Mouse (Mus musculus) stomach, embryonic 14.5 days (tissue): ENCODE data around the gene Rhobtb1. TPM values are rescaled to one million over a fixed set of nuclear protein-coding genes. Genes with fewer than 3 reads are reported as not detected.

Experiments
- ATAC-seq: fragments of 200-750 bp; cut with Nextera tagmentation; 2 replicates; pipeline ENCODE4 v1.8.0; 2017; ENCODE audit warnings: low read depth, moderate TSS enrichment; ENCODE audit not compliant: insufficient number of reproducible peaks, insufficient read depth, low FRiP score
- H3K27ac ChIP-seq: fragments of 300-500 bp; sonication (generic); 2 replicates; pipeline ENCODE4 v1.5.1; 2014; ENCODE audit warnings: mild to moderate bottlenecking, low read length, moderate library complexity, mixed read lengths
- H3K27me3 ChIP-seq: fragments of 300-500 bp; sonication (generic); 2 replicates; pipeline ENCODE4 v1.6.1; 2014; ENCODE audit warnings: low read length, control low read depth, mixed read lengths; ENCODE audit not compliant: control insufficient read depth, insufficient read depth
- H3K36me3 ChIP-seq: fragments of 300-500 bp; sonication (generic); 2 replicates; pipeline ENCODE4 v1.6.1; 2014; ENCODE audit warnings: mild to moderate bottlenecking, control low read depth, low read length, moderate library complexity, mixed read lengths; ENCODE audit not compliant: control insufficient read depth, insufficient read depth
- H3K4me1 ChIP-seq: fragments of 300-500 bp; sonication (generic); 2 replicates; pipeline ENCODE4 v1.6.1; 2014; ENCODE audit warnings: low read length, control low read depth, mixed read lengths; ENCODE audit not compliant: control insufficient read depth, insufficient read depth
- H3K4me2 ChIP-seq: fragments of 300-500 bp; sonication (generic); replicated peaks from 2 replicates; pipeline ENCODE4 v1.6.1; 2014; ENCODE audit warnings: low read depth, low read length, control low read depth
- H3K4me3 ChIP-seq: fragments of 300-500 bp; sonication (generic); 2 replicates; pipeline ENCODE4 v1.5.1; 2014; ENCODE audit warnings: low read depth, low read length, control low read depth
- H3K9ac ChIP-seq: fragments of 300-500 bp; sonication (generic); replicated peaks from 2 replicates; pipeline ENCODE4 v1.6.1; 2014; ENCODE audit warnings: low read depth, mild to moderate bottlenecking, control low read depth, low read length, moderate library complexity, mixed read lengths
- H3K9me3 ChIP-seq: fragments of 300-500 bp; sonication (generic); 2 replicates; pipeline ENCODE4 v1.6.1; 2016; ENCODE audit warnings: low read depth, low read length, control low read depth; ENCODE audit not compliant: control insufficient read depth
- WGBS: fragments of 180-500 bp; shearing (Covaris S2); extraction: QIAGEN DNeasy Blood & Tissue Kit; methylation state at CpG from one replicate; pipeline ENCODE4 v1.1.7; 2014; 5-methylcytosine and 5-hydroxymethylcytosine counted together
- polyA plus RNA-seq: library from polyadenylated mRNA; unstranded; fragments of >200 nt; fragmentation: Nextera tagmentation; extraction: Ambion mirVana; gene quantifications from 2 replicates; pipeline ENCODE4 v1.2.1, GENCODE M21; 2014

Rhobtb1 gene
- polyA plus RNA-seq, 1 experiment from 2014 or later: 37.0 TPM

DNA sequence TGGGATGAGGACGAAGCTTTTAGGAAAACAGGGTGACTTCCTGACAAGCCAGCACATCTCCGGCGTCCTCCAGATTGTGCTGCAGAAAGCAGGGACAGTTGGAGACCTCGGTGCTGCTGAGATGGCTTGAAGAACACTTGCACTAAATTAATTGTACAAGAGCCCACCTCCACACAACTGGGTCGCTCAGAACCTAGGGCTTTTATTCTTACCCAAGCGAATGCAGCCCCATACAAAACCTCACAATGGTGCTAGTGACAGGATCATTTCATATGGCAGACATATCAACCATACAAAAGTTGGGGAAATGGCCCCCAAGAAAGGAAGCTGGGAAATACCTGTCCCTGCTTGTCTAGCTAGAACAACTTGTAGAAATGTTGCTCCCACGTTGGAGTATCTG, 56.2 kb downstream of the Rhobtb1 start:
- no peak for ATAC-seq
- Histone ChIP-seq H3K4me3 (no peak overlapping the region), H3K36me3 (peaks cover 5% of the 10 kb centered on the region; the same call in 1 of the 2 replicates), H3K27ac (no peak overlapping the region), H3K4me2 (no peak overlapping the region), H3K27me3 (no peaks in the 10 kb centered on the region), H3K9ac (no peak overlapping the region), H3K9me3 (peaks cover 3% of the 10 kb centered on the region; the same call in 1 of the 2 replicates), H3K4me1 (no peaks in the 10 kb centered on the region)
- WGBS: 83% methylated on average over 7 of the region's 7 CpGs

DNA sequence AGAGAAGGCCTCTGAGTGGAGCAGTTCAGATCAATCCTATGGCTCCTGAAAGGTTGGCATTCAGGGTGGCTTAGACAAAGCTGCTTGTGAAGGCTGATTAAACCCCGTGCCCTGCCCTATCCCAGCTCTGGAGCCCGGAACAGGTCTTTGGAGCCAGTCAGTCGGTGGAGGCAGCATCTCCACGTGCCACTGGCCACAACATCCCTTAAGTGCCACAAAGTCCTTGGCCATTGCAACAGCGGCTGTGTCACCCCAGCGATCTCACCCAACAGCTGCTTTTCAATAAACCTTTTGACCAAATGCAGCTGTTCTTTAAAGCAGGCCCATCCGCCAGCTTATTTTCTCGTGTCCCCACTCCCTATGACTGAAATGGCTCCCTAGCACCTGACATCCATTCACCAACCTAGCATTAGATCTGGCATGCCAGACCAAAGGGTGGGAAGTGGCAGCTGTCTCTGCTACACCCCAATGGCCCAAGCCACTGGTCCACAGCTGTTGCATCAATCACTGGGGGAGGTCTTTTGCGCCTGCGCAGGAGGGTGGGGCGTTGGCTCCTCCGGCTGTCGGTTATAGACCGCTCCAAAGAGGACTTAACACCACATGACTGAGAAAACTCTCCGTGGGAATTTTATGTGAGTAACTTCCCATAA, 56.9 kb downstream of the Rhobtb1 start:
- no peak overlapping the region for H3K27ac ChIP-seq
- 81% methylated on average over 15 of the region's 15 CpGs for WGBS
- no peak overlapping the region for H3K4me2 ChIP-seq
- no peak for ATAC-seq
- H3K27me3 ChIP-seq: no peaks in the 10 kb centered on the region
- H3K9ac ChIP-seq: no peak overlapping the region
- no peaks in the 10 kb centered on the region for H3K4me1 ChIP-seq
- peaks cover 3% of the 10 kb centered on the region; the same call in 1 of the 2 replicates for H3K9me3 ChIP-seq
- H3K4me3 ChIP-seq: no peak overlapping the region
- peaks cover 5% of the 10 kb centered on the region; the same call in 1 of the 2 replicates for H3K36me3 ChIP-seq

DNA sequence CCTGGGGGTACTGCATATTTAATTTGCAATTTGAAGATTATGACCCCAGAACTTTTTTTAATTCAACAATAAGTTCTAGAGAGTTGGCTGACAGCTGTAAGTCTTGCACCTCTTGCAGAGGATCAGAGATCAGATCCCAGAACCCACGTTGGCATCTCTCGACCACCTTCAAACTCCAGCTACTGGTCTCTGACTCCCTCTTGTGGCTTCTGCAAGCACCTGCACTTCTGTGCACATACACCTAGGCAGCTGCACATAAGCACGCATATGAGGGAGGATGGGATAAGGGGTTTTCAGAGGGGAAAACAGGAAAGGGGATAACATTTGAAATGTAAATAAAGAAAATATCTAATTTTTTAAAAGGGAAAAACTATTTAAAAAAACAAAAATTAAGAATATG, 57.5 kb downstream of the Rhobtb1 start:
- H3K9ac ChIP-seq: no peak overlapping the region
- no peak overlapping the region for H3K4me2 ChIP-seq
- H3K36me3 ChIP-seq: peaks cover 5% of the 10 kb centered on the region; the same call in 1 of the 2 replicates
- H3K27me3 ChIP-seq: no peaks in the 10 kb centered on the region
- H3K9me3 ChIP-seq: peaks cover 3% of the 10 kb centered on the region; the same call in 1 of the 2 replicates
- no peak overlapping the region for H3K4me3 ChIP-seq
- H3K27ac ChIP-seq: no peak overlapping the region
- H3K4me1 ChIP-seq: no peaks in the 10 kb centered on the region
- WGBS: 98% methylated on average over 3 of the region's 3 CpGs
- no peak for ATAC-seq

DNA sequence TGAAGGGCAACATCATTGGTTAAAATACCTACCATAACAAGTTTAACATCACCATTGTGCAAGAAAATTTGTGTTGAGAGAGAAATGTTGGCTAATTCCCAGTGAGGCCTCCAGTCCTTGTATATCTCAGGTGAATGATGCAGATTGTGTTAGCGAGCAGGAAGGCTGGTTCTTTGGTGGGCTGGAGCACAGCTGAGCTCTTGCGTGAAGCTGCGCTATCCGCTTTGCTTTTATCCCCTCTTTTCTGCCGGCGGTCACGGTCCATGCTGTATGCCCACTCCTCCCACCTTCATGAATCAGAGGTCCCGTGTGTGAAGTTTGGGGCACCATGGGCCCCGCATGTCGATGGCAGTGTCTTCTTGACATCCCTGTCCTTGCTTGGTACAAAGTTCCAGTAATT, 58.8 kb downstream of the Rhobtb1 start:
- peaks cover 3% of the 10 kb centered on the region; the same call in 1 of the 2 replicates for H3K9me3 ChIP-seq
- no peak for ATAC-seq
- no peak overlapping the region for H3K4me2 ChIP-seq
- WGBS: 94% methylated on average over 10 of the region's 10 CpGs
- no peaks in the 10 kb centered on the region for H3K27me3 ChIP-seq
- H3K27ac ChIP-seq: no peak overlapping the region
- no peak overlapping the region for H3K4me3 ChIP-seq
- H3K9ac ChIP-seq: no peak overlapping the region
- H3K4me1 ChIP-seq: peaks cover 7% of the 10 kb centered on the region; the same call in 1 of the 2 replicates
- H3K36me3 ChIP-seq: peaks cover 5% of the 10 kb centered on the region; the same call in 1 of the 2 replicates

DNA sequence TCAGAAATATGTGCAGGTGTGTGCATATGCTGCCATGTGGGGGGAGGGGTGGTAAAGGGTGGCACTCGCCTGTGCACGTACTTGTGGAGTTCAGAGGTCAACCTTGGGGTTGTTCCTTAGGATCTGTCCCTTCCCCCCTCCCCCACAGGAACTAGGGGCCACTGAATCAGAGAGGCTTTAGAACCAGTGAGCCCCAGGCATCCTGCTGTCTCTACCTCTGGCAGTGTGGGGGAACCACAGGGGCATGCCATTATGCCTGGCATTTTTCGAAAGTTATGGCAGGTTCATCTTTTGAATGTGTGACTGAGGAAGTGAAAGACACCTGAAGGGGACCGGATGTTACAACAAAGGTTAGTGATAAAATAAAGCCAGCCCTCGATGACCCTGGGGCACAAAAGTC, 59.4 kb downstream of the Rhobtb1 start:
- Histone ChIP-seq H3K27ac (no peak overlapping the region), H3K4me3 (no peak overlapping the region), H3K36me3 (peaks cover 7% of the 10 kb centered on the region; the same call in 1 of the 2 replicates), H3K27me3 (no peaks in the 10 kb centered on the region), H3K9me3 (peaks cover 3% of the 10 kb centered on the region; the same call in 1 of the 2 replicates), H3K4me1 (peaks cover 7% of the 10 kb centered on the region; the same call in 1 of the 2 replicates), H3K9ac (no peak overlapping the region), H3K4me2 (no peak overlapping the region)
- WGBS: 66% methylated on average over 5 of the region's 5 CpGs
- no peak for ATAC-seq

DNA sequence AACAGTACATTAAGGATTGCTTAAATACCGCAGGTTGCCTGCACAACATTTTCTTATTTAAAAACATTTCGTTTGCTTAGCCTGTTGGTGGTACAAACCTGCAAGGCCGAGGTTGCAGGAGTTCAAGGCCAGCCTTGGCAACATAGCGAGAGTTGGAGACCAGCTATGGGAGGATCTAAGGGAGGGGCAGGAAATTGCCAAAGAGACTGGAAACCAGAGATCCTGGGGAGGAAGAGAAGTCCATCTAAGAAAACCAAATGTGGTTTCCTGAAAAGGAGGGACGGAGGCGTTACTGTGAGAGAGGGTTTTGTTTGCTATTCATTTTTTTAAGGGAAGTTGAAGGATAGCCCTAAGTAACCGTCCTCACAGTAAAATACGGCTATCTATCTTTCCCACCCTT, 60.3 kb downstream of the Rhobtb1 start:
- Histone ChIP-seq H3K36me3 (peaks cover 14% of the 10 kb centered on the region), H3K27ac (peak overlapping the region; percentile 100), H3K4me1 (peaks cover 7% of the 10 kb centered on the region; the same call in 1 of the 2 replicates), H3K4me2 (peak overlapping the region; percentile 70), H3K9ac (0 out of 2 replicates have a peak overlapping the region, but pooled peaks have one; percentile 93), H3K27me3 (no peaks in the 10 kb centered on the region), H3K4me3 (peak overlapping the region; percentile 76), H3K9me3 (peaks cover 5% of the 10 kb centered on the region; the same call in 1 of the 2 replicates)
- 42% methylated on average over 8 of the region's 8 CpGs for WGBS
- ATAC-seq: no peak

DNA sequence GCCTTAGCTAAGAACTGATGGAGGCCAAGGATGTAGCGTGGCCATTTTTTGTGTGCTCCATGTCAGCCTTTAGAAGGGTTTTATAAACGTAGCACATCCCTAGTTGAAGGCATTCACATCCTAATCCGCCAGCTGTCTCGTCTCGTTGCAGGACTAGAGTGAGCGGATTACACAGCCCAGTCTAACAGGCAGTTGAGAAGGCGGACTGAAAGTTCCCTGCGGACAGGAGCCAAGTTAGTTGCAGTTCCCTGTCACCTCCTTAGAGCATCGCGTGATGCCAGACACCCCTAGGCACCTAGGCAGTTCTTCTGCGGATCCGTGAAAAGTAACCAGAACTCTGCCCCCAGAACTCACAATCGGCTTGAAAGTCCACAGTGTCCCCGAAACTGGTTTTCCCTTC, 60.7 kb downstream of the Rhobtb1 start:
- Histone ChIP-seq H3K4me3 (peak overlapping the region; percentile 76), H3K9me3 (peaks cover 5% of the 10 kb centered on the region; the same call in 1 of the 2 replicates), H3K9ac (peak overlapping the region; percentile 93), H3K36me3 (peaks cover 17% of the 10 kb centered on the region), H3K4me2 (peak overlapping the region; percentile 70), H3K27ac (peak overlapping the region; percentile 100), H3K4me1 (peaks cover 7% of the 10 kb centered on the region; the same call in 1 of the 2 replicates), H3K27me3 (no peaks in the 10 kb centered on the region)
- ATAC-seq: peak; percentile 24; the same call in 1 of the 2 replicates
- WGBS: 3% methylated on average over 14 of the region's 14 CpGs

DNA sequence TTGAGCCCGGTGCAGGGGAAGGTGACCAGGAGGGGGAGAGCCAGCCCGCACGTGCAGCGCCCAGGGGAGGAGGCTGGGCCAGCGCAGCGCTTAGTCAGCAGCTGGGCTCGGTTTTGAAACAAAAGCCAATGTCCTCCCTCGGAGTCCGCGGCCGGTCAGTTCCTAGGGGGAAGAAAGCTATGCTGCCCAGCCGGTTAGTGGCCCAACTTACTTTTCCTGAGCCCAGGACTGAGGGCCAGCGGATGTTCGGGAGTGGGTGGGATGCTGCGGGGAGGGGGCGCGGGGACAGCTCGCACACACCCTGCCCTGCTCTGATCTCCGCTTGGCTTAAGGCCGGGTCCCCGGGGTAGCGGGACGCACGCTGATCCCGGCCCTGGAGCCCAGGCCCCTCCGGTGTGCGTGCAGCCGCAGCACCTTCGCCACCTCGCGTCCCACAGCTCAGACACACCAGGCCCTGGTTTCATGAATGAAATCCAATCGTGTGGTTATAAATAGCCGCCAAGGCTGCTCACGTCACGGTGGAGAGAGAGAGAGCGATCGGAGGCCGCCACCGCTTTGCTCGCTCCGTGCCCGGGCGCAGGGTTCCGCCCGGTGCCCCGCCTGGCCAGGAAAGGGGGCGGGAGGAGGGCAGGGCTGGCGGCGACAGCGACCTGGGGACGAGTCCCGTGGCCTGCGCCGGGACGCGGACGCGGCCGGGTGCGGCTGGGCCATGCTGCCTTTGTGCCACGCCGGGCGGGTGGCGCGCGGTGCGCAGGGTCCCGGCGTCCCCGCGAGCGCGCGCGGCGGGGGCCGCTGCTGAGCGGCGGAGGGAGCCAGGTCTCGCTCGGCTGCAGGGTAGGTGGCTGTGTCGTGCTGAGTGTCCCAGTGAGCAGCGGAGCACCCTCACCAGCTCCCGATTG, 61.6 kb downstream of the Rhobtb1 start, which contains the start of gene A930033H14Rik:
TSS of gene A930033H14Rik (minus strand) at position 557 of the 899 bp plus-strand sequence.
- Histone ChIP-seq H3K9ac (peak within 1 kb of the TSS; percentile 93), H3K36me3 (peaks cover 17% of the 10 kb centered on the region), H3K27ac (peak within 1 kb of the TSS; percentile 100), H3K27me3 (no peaks in the 10 kb centered on the region), H3K4me2 (peak within 1 kb of the TSS; percentile 70), H3K9me3 (peaks cover 5% of the 10 kb centered on the region; the same call in 1 of the 2 replicates), H3K4me1 (peaks cover 7% of the 10 kb centered on the region; the same call in 1 of the 2 replicates), H3K4me3 (peak within 1 kb of the TSS; percentile 76)
- WGBS: under 1% methylated on average over 83 of the region's 84 CpGs
- peak; percentile 88 for ATAC-seq
